Mouse (Mus musculus): ENCODE measurements around the gene Trim71.

Gene Trim71

GRCm38 (mm10) chr9:114486808-114487207 lies 77.4 kb downstream of the Trim71 start:
- DNase-seq (ENCODE audit: low spot score in 2 of 2): no peak

- no peak for DNase-seq (ENCODE audit: low spot score in 2 of 2)
Measured at GRCm38 (mm10) chr9:114484771-114485170, 79.4 kb downstream of the Trim71 start.

GRCm38 (mm10) chr9:114480940-114481339 lies 83.2 kb downstream of the Trim71 start:
- DNase-seq (ENCODE audit: low spot score in 2 of 2): no peak

GRCm38 (mm10) chr9:114477019-114477418 lies 87.2 kb downstream of the Trim71 start:
- no peak for DNase-seq (ENCODE audit: low spot score in 2 of 2)

- DNase-seq (ENCODE audit: low spot score in 2 of 2): no peak
Measured at GRCm38 (mm10) chr9:114471892-114472291, 92.3 kb downstream of the Trim71 start.

- no peak for DNase-seq (ENCODE audit: low spot score in 2 of 2)
Measured at GRCm38 (mm10) chr9:114468701-114469100, 95.5 kb downstream of the Trim71 start.

- no peak for DNase-seq (ENCODE audit: low spot score in 2 of 2)
Measured at GRCm38 (mm10) chr9:114468217-114468616, 96.0 kb downstream of the Trim71 start.

- DNase-seq (ENCODE audit: low spot score in 2 of 2): no peak
Measured at GRCm38 (mm10) chr9:114466871-114467270, 97.3 kb downstream of the Trim71 start.

GRCm38 (mm10) chr9:114465442-114465841 lies 98.7 kb downstream of the Trim71 start:
- no peak for DNase-seq (ENCODE audit: low spot score in 2 of 2)

- no peak for DNase-seq (ENCODE audit: low spot score in 2 of 2)
Measured at GRCm38 (mm10) chr9:114462569-114462968, 101.6 kb downstream of the Trim71 start.

- no peak for DNase-seq (ENCODE audit: low spot score in 2 of 2)
Measured at GRCm38 (mm10) chr9:114458436-114458835, 105.7 kb downstream of the Trim71 start.
